Mouse (Mus musculus) liver, embryonic 15.5 days (tissue): ENCODE measurements around the gene Fermt1. TPM values are rescaled to one million over a fixed set of nuclear protein-coding genes. Genes with fewer than 3 reads are reported as not detected.

Experiments used
- ATAC-seq: fragments of 200-750 bp; cut with Nextera tagmentation; 2 replicates; pipeline ENCODE4 v1.8.0; 2017; ENCODE audit warnings: moderate number of reproducible peaks, mild to moderate bottlenecking, moderate library complexity; ENCODE audit not compliant: insufficient read depth
- H3K27ac ChIP-seq: fragments of 300-500 bp; sonication (generic); replicated peaks from 2 replicates; pipeline ENCODE4 v1.5.1; 2015; ENCODE audit warnings: mild to moderate bottlenecking, inconsistent platforms
- H3K27me3 ChIP-seq: fragments of 300-500 bp; sonication (generic); 2 replicates; pipeline ENCODE4 v1.6.1; 2015; ENCODE audit warnings: mild to moderate bottlenecking, inconsistent platforms
- H3K36me3 ChIP-seq: fragments of 300-500 bp; sonication (generic); replicated peaks from 2 replicates; pipeline ENCODE4 v1.6.1; 2015; ENCODE audit warnings: moderate library complexity, mild to moderate bottlenecking, inconsistent platforms
- H3K4me1 ChIP-seq: fragments of 300-500 bp; sonication (generic); replicated peaks from 2 replicates; pipeline ENCODE4 v1.6.1; 2015; ENCODE audit warnings: inconsistent platforms
- H3K4me2 ChIP-seq: fragments of 300-500 bp; sonication (generic); 2 replicates; pipeline ENCODE4 v1.6.1; 2015; ENCODE audit warnings: moderate library complexity, mild to moderate bottlenecking, inconsistent platforms
- H3K4me3 ChIP-seq: fragments of 300-500 bp; sonication (generic); replicated peaks from 2 replicates; pipeline ENCODE4 v1.5.1; 2015; ENCODE audit warnings: mild to moderate bottlenecking, inconsistent platforms
- H3K9ac ChIP-seq: fragments of 300-500 bp; sonication (generic); 2 replicates; pipeline ENCODE4 v1.6.1; 2015; ENCODE audit warnings: moderate library complexity, mild to moderate bottlenecking, inconsistent platforms
- H3K9me3 ChIP-seq: fragments of 300-500 bp; sonication (generic); replicated peaks from 2 replicates; pipeline ENCODE4 v1.6.1; 2016; ENCODE audit warnings: inconsistent platforms
- WGBS: fragments of 180-500 bp; shearing (Covaris S2); methylation state at CpG from one replicate; pipeline ENCODE4 v1.1.7; 2015; ENCODE audit warnings: mixed read lengths; ENCODE audit not compliant: insufficient replicate concordance; 5-methylcytosine and 5-hydroxymethylcytosine counted together
- polyA plus RNA-seq: library from polyadenylated mRNA; unstranded; fragments of >200 nt; fragmentation: Nextera tagmentation; extraction: Ambion mirVana; gene quantifications from 2 replicates; pipeline ENCODE4 v1.2.1, GENCODE M21; 2015

The Fermt1 gene
- polyA plus RNA-seq, 1 experiment from 2014 or later, result not detected

GRCm38 (mm10) chr2:132914785-132915184 is 30.9 kb downstream of the Fermt1 start:
- no peak overlapping the region for H3K27ac ChIP-seq
- no peaks in the 10 kb centered on the region for H3K27me3 ChIP-seq
- no peak overlapping the region for H3K4me2 ChIP-seq
- WGBS, result 60% methylated on average over 1 of the region's 1 CpGs
- H3K36me3 ChIP-seq, result no peaks in the 10 kb centered on the region
- no peaks in the 10 kb centered on the region for H3K9me3 ChIP-seq
- H3K9ac ChIP-seq, result no peak overlapping the region
- H3K4me3 ChIP-seq, result no peak overlapping the region
- no peak for ATAC-seq
- no peaks in the 10 kb centered on the region for H3K4me1 ChIP-seq

GRCm38 (mm10) chr2:132906763-132907162 is 38.9 kb downstream of the Fermt1 start:
- ATAC-seq, result no peak
- no peaks in the 10 kb centered on the region for H3K36me3 ChIP-seq
- no peaks in the 10 kb centered on the region for H3K4me1 ChIP-seq
- no peak overlapping the region for H3K27ac ChIP-seq
- H3K9me3 ChIP-seq, result no peaks in the 10 kb centered on the region
- H3K4me3 ChIP-seq, result no peak overlapping the region
- no peaks in the 10 kb centered on the region for H3K27me3 ChIP-seq
- H3K9ac ChIP-seq, result no peak overlapping the region
- H3K4me2 ChIP-seq, result no peak overlapping the region
- WGBS, result 13% methylated on average over 8 of the region's 8 CpGs

- H3K27me3 ChIP-seq, result no peaks in the 10 kb centered on the region
- H3K9ac ChIP-seq, result no peak overlapping the region
- H3K4me3 ChIP-seq, result no peak overlapping the region
- no peaks in the 10 kb centered on the region for H3K36me3 ChIP-seq
- H3K27ac ChIP-seq, result no peak overlapping the region
- WGBS, result 46% methylated on average over 2 of the region's 2 CpGs
- no peak for ATAC-seq
- no peak overlapping the region for H3K4me2 ChIP-seq
- no peaks in the 10 kb centered on the region for H3K9me3 ChIP-seq
- H3K4me1 ChIP-seq, result no peaks in the 10 kb centered on the region
Observed at GRCm38 (mm10) chr2:132904961-132905360, 40.7 kb downstream of the Fermt1 start.

- no peak for ATAC-seq
- no peaks in the 10 kb centered on the region for H3K4me1 ChIP-seq
- no peak overlapping the region for H3K9ac ChIP-seq
Observed at GRCm38 (mm10) chr2:132903498-132903897, 42.2 kb downstream of the Fermt1 start.

GRCm38 (mm10) chr2:132902056-132902455 is 43.6 kb downstream of the Fermt1 start:
- 54% methylated on average over 4 of the region's 4 CpGs for WGBS
- H3K4me3 ChIP-seq, result no peak overlapping the region
- no peaks in the 10 kb centered on the region for H3K9me3 ChIP-seq
- H3K9ac ChIP-seq, result no peak overlapping the region
- H3K27me3 ChIP-seq, result no peaks in the 10 kb centered on the region
- H3K4me1 ChIP-seq, result no peaks in the 10 kb centered on the region
- no peak overlapping the region for H3K4me2 ChIP-seq
- no peak for ATAC-seq
- H3K27ac ChIP-seq, result no peak overlapping the region
- H3K36me3 ChIP-seq, result no peaks in the 10 kb centered on the region

More at GRCm38 (mm10) chr2:132903498-132903897, 42.2 kb downstream of the Fermt1 start:
- no peaks in the 10 kb centered on the region for H3K36me3 ChIP-seq
- no peak overlapping the region for H3K27ac ChIP-seq
- no peak overlapping the region for H3K4me3 ChIP-seq
- WGBS, result 26% methylated on average over 3 of the region's 3 CpGs
- no peaks in the 10 kb centered on the region for H3K27me3 ChIP-seq
- H3K9me3 ChIP-seq, result no peaks in the 10 kb centered on the region
- no peak overlapping the region for H3K4me2 ChIP-seq

GRCm38 (mm10) chr2:132901636-132902035 is 44.1 kb downstream of the Fermt1 start:
- no peak for ATAC-seq
- H3K36me3 ChIP-seq, result no peaks in the 10 kb centered on the region
- WGBS, result 64% methylated on average over 4 of the region's 4 CpGs

GRCm38 (mm10) chr2:132900596-132900995 is 45.1 kb downstream of the Fermt1 start:
- no peak for ATAC-seq
- Histone ChIP-seq H3K27me3 (no peaks in the 10 kb centered on the region), H3K27ac (no peak overlapping the region), H3K9me3 (no peaks in the 10 kb centered on the region), H3K4me1 (no peaks in the 10 kb centered on the region), H3K4me3 (no peak overlapping the region), H3K9ac (no peak overlapping the region), H3K4me2 (no peak overlapping the region), H3K36me3 (no peaks in the 10 kb centered on the region)
- 55% methylated on average over 1 of the region's 1 CpGs for WGBS

More at GRCm38 (mm10) chr2:132901636-132902035, 44.1 kb downstream of the Fermt1 start:
- no peaks in the 10 kb centered on the region for H3K4me1 ChIP-seq
- H3K4me2 ChIP-seq, result no peak overlapping the region
- H3K9ac ChIP-seq, result no peak overlapping the region
- H3K9me3 ChIP-seq, result no peaks in the 10 kb centered on the region
- no peaks in the 10 kb centered on the region for H3K27me3 ChIP-seq
- no peak overlapping the region for H3K4me3 ChIP-seq
- no peak overlapping the region for H3K27ac ChIP-seq

- no peak for ATAC-seq
- 19% methylated on average over 1 of the region's 1 CpGs for WGBS
Observed at GRCm38 (mm10) chr2:132898211-132898610, 47.5 kb downstream of the Fermt1 start.

GRCm38 (mm10) chr2:132893826-132894225 is 51.9 kb downstream of the Fermt1 start:
- no peak for ATAC-seq
- Histone ChIP-seq H3K27ac (no peak overlapping the region), H3K4me2 (no peak overlapping the region), H3K27me3 (no peaks in the 10 kb centered on the region), H3K4me1 (no peaks in the 10 kb centered on the region), H3K9me3 (no peaks in the 10 kb centered on the region), H3K36me3 (no peaks in the 10 kb centered on the region), H3K9ac (no peak overlapping the region), H3K4me3 (no peak overlapping the region)
- WGBS, result 69% methylated on average over 5 of the region's 5 CpGs

More at GRCm38 (mm10) chr2:132898211-132898610, 47.5 kb downstream of the Fermt1 start:
- Histone ChIP-seq H3K36me3 (no peaks in the 10 kb centered on the region), H3K4me1 (no peaks in the 10 kb centered on the region), H3K9ac (no peak overlapping the region), H3K9me3 (no peaks in the 10 kb centered on the region), H3K4me3 (no peak overlapping the region), H3K4me2 (no peak overlapping the region), H3K27ac (no peak overlapping the region), H3K27me3 (no peaks in the 10 kb centered on the region)

GRCm38 (mm10) chr2:132885312-132885711 is 60.4 kb downstream of the Fermt1 start:
- Histone ChIP-seq H3K4me3 (no peak overlapping the region), H3K4me1 (no peaks in the 10 kb centered on the region), H3K9ac (no peak overlapping the region), H3K36me3 (no peaks in the 10 kb centered on the region), H3K27me3 (peaks cover 18% of the 10 kb centered on the region), H3K9me3 (no peaks in the 10 kb centered on the region), H3K4me2 (no peak overlapping the region), H3K27ac (no peak overlapping the region)
- WGBS, result 72% methylated on average over 7 of the region's 7 CpGs
- no peak for ATAC-seq

- ATAC-seq, result no peak
Observed at GRCm38 (mm10) chr2:132884303-132884967, 61.3 kb downstream of the Fermt1 start.

More at GRCm38 (mm10) chr2:132884303-132884967, 61.3 kb downstream of the Fermt1 start:
- Histone ChIP-seq H3K27me3 (peaks cover 26% of the 10 kb centered on the region), H3K4me2 (no peak overlapping the region), H3K9ac (no peak overlapping the region), H3K9me3 (no peaks in the 10 kb centered on the region), H3K4me1 (no peaks in the 10 kb centered on the region; the same call in 1 of the 2 replicates), H3K27ac (no peak overlapping the region), H3K4me3 (no peak overlapping the region), H3K36me3 (no peaks in the 10 kb centered on the region)
- WGBS, result 47% methylated on average over 8 of the region's 8 CpGs
